Mouse (Mus musculus) embryonic facial prominence, embryonic 13.5 days (tissue): ENCODE results near the gene Chek1. TPM values are rescaled to one million over a fixed set of nuclear protein-coding genes. Genes with fewer than 3 reads are reported as not detected.
A peak's percentile ranks its signal among the peaks of the same experiment; 100 is the strongest.

ENCODE experiments used
- ATAC-seq: fragments of 200-750 bp; cut with Nextera tagmentation; 2 replicates; pipeline ENCODE4 v1.8.0; 2017; ENCODE audit warnings: low read depth; ENCODE audit not compliant: insufficient number of reproducible peaks, insufficient read depth, low FRiP score, low TSS enrichment
- H3K27ac ChIP-seq: fragments of 300-500 bp; sonication (generic); 2 replicates; pipeline ENCODE4 v1.5.1; 2015; ENCODE audit warnings: moderate library complexity, mild to moderate bottlenecking, inconsistent platforms
- H3K27me3 ChIP-seq: fragments of 300-500 bp; sonication (generic); 2 replicates; pipeline ENCODE4 v1.6.1; 2015; ENCODE audit warnings: mild to moderate bottlenecking, inconsistent platforms
- H3K36me3 ChIP-seq: fragments of 300-500 bp; sonication (generic); 2 replicates; pipeline ENCODE4 v1.6.1; 2015; ENCODE audit warnings: mild to moderate bottlenecking, inconsistent platforms
- H3K4me1 ChIP-seq: fragments of 300-500 bp; sonication (generic); 2 replicates; pipeline ENCODE4 v1.6.1; 2015; ENCODE audit warnings: inconsistent platforms
- H3K4me2 ChIP-seq: fragments of 300-500 bp; sonication (generic); 2 replicates; pipeline ENCODE4 v1.6.1; 2015; ENCODE audit warnings: moderate library complexity, mild to moderate bottlenecking, inconsistent platforms
- H3K4me3 ChIP-seq: fragments of 300-500 bp; sonication (generic); 2 replicates; pipeline ENCODE4 v1.5.1; 2015; ENCODE audit warnings: mild to moderate bottlenecking, inconsistent platforms
- H3K9ac ChIP-seq: fragments of 300-500 bp; sonication (generic); 2 replicates; pipeline ENCODE4 v1.6.1; 2015; ENCODE audit warnings: mild to moderate bottlenecking, inconsistent platforms
- H3K9me3 ChIP-seq: fragments of 300-500 bp; sonication (generic); 2 replicates; pipeline ENCODE4 v1.6.1; 2016; ENCODE audit warnings: inconsistent platforms
- WGBS: fragments of 180-500 bp; shearing (Covaris S2); methylation state at CpG from one replicate; pipeline ENCODE4 v1.1.7; 2015; ENCODE audit warnings: mixed read lengths; 5-methylcytosine and 5-hydroxymethylcytosine counted together
- polyA plus RNA-seq: library from polyadenylated mRNA; unstranded; fragments of >200 nt; fragmentation: Nextera tagmentation; extraction: Ambion mirVana; gene quantifications from 2 replicates; pipeline ENCODE4 v1.2.1, GENCODE M21; 2015

The Chek1 gene
- 36.4 and 47.9 TPM in 2 replicates for polyA plus RNA-seq

DNA sequence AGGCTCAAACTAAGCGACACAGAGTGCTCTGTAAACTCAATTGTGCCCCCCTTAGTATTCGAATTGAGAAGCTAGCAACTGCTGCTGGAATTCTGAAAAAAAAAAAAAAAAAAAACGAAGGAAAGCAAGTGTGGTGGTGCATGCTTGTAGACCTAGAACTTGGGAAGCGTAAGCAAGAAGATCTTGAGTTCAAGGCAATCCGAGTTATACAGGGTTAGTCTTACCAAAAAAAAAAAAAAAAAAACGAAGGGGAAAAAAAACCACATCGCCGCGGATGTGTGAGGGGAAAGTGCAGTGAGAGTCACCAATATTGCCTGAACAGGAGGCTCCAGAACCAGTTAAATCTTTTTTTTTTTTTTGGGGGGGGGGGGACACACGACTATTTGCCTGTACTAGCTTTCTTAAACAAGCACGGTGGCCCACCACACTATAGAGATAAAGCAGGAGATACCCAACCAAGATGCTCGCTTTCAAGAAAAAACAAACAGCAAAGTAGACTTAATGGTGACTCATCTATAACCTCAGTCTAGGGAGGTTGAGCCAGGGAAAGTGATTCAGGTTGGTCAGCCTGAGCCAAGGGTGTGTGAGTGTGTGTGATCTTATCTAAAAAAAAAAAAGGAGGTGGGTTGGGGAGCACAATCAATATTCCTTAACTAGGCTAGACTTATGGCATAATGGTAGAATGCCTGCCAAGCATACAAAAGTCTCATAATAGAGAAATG, at the start of gene Chek1:
Gene Chek1, minus strand, starts transcription at position 32 of the 722 bp plus-strand sequence.
- 8% methylated on average over 12 of the region's 12 CpGs for WGBS
- Histone ChIP-seq H3K36me3 (peaks cover 16% of the 10 kb centered on the region), H3K4me3 (peak within 1 kb of the TSS; percentile 71)

DNA sequence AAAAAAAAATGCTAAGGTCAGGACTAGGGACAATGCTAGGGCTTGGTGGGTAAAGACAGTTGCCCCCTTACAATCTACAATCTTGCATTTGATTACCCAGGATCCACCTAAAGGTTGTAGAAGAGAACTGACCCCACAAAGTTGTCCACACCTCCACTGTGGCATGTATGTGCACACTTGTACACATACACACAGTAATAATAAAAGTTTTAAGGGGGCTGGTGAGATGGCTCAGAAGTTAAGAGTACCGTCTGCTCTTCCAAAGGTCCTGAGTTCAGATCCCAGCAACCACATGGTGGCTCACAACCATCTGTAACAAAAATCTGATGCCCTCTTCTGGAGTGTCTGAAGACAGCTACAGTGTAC, 42.2 kb upstream of the Chek1 start:
- WGBS = 84% methylated on average over 1 of the region's 1 CpGs
- Histone ChIP-seq H3K27ac (no peak overlapping the region), H3K9ac (no peak overlapping the region; the same call in 1 of the 2 replicates), H3K4me2 (peak overlapping the region; percentile 74), H3K27me3 (no peaks in the 10 kb centered on the region), H3K4me1 (peaks cover 18% of the 10 kb centered on the region), H3K4me3 (peak overlapping the region; percentile 99), H3K36me3 (no peaks in the 10 kb centered on the region; the same call in 1 of the 2 replicates), H3K9me3 (no peaks in the 10 kb centered on the region)
- ATAC-seq = no peak

More for the DNA sequence above, at the start of gene Chek1:
- peaks cover 12% of the 10 kb centered on the region for H3K4me1 ChIP-seq
- H3K9me3 ChIP-seq = no peaks in the 10 kb centered on the region
- H3K4me2 ChIP-seq = peak within 1 kb of the TSS; percentile 94
- H3K27me3 ChIP-seq = no peaks in the 10 kb centered on the region
- peak; percentile 2; the same call in 1 of the 2 replicates for ATAC-seq
- peak within 1 kb of the TSS; percentile 94 for H3K27ac ChIP-seq
- H3K9ac ChIP-seq = peak within 1 kb of the TSS; percentile 82

DNA sequence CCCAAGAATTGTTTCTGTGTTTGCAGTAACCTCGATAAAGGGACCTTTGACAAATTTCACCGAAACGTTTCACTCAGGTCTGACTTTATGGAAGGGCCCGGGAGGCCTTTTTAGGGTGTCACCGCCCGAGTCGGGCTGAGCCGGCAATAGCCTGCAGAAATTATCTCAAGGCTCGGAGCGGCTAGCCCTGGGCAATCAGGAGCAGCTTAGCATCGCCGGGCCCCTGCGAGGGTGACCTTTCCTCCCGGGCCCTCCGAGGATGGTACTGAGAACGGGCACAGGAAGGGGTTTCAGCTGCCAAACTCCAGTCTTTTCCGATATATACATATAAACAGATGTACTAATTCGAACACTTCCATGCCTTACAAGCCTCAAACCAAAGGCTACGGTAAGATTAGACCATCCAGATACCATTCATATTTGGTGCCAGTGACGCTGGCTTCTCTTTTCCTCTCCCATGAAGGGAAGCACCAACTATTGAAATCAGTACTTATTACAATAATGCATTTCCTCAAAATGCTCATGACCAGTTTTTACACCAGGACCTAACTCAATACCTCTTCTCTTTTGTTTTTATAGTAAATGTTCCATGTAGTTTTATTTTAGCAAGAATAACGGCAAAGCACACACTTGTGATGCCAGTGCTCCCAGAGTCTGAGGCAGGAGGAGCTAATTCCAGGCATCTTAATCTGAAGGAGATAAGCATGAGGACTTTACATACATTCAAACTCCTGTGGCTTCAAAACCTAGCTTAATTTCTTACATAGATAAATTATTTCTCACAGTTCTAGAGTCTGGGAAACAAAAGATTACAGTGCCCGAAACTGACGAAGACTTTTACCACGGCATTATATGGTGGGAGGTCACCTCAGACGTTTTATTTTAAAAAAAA, 41.5 kb upstream of the Chek1 start:
- peaks cover 18% of the 10 kb centered on the region for H3K4me1 ChIP-seq
- H3K4me3 ChIP-seq = peak overlapping the region; percentile 99
- H3K9ac ChIP-seq = peak overlapping the region; percentile 93
- H3K36me3 ChIP-seq = peaks cover 4% of the 10 kb centered on the region
- no peaks in the 10 kb centered on the region for H3K27me3 ChIP-seq
- peak overlapping the region; percentile 95 for H3K27ac ChIP-seq
- WGBS = 14% methylated on average over 25 of the region's 25 CpGs
- H3K9me3 ChIP-seq = no peaks in the 10 kb centered on the region
- no peak for ATAC-seq
- peak overlapping the region; percentile 74 for H3K4me2 ChIP-seq

DNA sequence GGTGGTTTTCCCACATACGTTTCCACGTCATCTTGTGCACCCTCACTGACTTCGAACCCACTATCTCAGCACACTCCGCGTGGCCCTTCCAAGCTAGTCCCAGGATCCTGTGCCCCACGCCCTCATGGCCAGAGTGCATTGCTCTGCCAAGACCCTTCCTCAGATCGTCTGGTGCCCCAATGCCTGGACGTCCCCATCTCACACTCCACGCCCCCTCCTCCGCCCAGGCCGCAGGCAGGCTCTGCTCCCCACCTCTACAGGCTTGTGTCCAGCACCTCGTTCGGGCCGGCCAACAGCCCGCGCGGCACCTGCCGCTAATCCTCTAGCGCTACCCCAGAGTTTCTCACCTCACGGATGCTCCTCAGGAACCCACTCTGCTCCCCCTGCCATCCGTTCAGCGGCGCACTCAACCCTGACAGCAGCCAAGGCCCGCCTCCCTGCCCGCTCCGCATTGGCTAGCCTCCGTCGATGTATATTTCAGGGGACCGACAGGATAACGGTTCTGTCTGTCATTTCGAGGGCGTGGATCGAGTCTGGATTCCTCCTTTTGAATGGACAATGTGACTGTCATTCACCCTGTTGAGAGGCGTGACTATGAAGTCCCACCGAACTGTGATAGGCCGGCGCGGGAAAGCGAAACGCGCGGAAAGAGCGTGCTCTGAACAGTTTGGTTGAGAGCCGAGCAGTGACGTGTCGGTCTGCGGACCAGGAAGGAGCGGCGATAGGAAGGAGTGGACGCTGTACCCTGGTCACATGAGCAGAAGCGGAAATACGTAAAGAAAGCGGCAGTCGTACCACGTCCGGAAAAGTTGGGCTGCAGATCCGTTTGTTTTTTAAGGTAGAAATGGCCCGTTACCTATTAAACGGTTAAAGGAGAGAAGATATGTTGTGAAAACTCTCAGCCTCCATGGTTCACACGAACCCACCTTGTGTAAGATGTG, 40.6 kb upstream of the Chek1 start, which contains the start of gene Stt3a:
Gene Stt3a, minus strand, starts transcription at position 477 of the 941 bp plus-strand sequence.
- peak within 1 kb of the TSS; percentile 95 for H3K27ac ChIP-seq
- H3K9ac ChIP-seq = peak within 1 kb of the TSS; percentile 93
- H3K36me3 ChIP-seq = peaks cover 11% of the 10 kb centered on the region
- peaks cover 18% of the 10 kb centered on the region for H3K4me1 ChIP-seq
- H3K27me3 ChIP-seq = no peaks in the 10 kb centered on the region
- peak; percentile 100 for ATAC-seq
- under 1% methylated on average over 60 of the region's 60 CpGs for WGBS
- H3K4me3 ChIP-seq = peak within 1 kb of the TSS; percentile 99
- no peaks in the 10 kb centered on the region for H3K9me3 ChIP-seq
- H3K4me2 ChIP-seq = peak within 1 kb of the TSS; percentile 76

DNA sequence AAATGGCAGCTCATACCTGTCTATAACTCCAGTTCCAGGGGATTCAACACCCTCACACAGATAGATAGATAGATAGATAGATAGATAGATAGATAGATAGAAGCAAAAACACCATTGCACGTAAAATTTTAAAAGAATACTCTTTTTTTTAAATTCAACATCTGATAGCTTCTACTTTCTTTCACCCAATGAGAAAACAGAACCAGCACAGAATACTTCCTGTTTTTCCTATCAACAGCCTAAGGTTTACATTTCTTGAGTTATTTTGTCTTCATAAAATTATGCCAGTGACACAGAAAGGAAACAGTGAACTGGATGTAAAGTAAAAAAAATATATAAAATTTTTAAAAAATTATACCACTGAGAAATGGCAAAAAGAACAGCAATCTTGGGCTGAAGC, 37.5 kb upstream of the Chek1 start:
- Histone ChIP-seq H3K4me2 (no peak overlapping the region), H3K36me3 (peaks cover 33% of the 10 kb centered on the region), H3K9ac (no peak overlapping the region), H3K27ac (no peak overlapping the region), H3K27me3 (no peaks in the 10 kb centered on the region), H3K4me1 (peaks cover 18% of the 10 kb centered on the region), H3K4me3 (no peak overlapping the region), H3K9me3 (no peaks in the 10 kb centered on the region)
- WGBS = 96% methylated on average over 1 of the region's 1 CpGs
- no peak for ATAC-seq

DNA sequence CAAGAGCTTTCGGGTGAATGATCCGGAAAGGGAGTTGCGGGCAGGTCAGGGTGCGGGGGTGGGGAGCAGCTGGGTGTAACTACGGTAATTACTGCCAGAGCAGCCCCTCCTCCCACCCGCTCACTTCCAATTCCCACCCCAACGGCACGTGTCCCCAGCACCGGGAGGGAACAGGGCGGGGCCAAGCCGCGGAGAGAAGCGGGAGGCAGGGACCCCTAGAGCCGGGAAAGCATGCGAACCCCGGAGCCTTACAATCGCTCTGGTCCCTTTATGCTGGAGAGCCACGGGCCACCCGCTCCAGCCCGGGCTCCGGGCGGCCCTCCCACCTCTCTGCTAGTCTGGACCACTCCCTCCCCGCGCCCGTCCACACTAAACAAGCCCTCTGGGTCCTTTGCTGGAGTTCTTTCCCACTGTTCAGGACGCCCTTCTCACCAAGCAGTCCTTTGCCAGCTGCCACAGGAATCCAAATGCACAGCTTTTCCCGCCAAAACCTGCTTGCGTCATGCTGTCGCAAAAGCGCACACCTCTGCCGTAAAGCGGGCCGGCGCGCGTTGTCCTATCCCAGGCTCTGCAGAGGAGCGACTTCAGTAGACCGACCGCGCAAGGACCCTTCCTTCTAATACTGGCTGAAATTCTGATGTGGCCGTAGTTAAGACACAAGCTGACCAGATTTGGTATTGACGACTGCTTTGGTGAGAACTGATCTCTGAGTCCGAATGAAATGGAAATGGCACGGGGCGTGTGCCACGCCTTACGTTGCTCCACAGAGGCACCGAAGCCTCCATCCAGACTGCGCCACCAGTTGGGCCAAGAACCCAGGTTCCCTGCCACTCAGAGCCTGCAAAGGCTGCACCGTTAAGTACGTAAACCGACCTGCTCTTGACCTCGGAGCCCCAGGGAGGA, 483 bp downstream of the Chek1 start:
- H3K27ac ChIP-seq = peak overlapping the region; percentile 94
- H3K4me3 ChIP-seq = peak overlapping the region; percentile 71
- peak; percentile 92 for ATAC-seq
- H3K4me2 ChIP-seq = peak overlapping the region; percentile 94
- H3K27me3 ChIP-seq = no peaks in the 10 kb centered on the region
- H3K4me1 ChIP-seq = peaks cover 12% of the 10 kb centered on the region
- peaks cover 22% of the 10 kb centered on the region for H3K36me3 ChIP-seq
- under 1% methylated on average over 53 of the region's 53 CpGs for WGBS
- no peaks in the 10 kb centered on the region for H3K9me3 ChIP-seq
- H3K9ac ChIP-seq = peak overlapping the region; percentile 82

DNA sequence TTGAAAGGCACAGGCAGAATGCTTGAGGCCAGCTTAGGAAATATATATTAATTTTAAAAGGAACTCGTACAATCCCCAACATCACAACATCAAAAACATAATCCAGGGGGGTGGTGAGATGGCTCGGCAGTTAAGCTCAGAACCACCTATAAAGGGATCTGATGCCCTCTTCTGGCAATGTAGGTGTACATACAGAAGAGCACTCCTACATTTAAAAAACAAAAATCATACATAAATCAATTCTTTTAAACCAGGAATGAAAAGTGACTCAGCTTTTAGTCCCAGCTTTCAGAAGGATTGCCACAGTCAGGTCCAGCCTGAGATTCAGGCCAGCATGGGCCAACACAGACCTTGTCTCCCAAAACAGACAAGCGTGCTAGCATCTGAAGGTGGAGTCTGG, 10.2 kb downstream of the Chek1 start:
- Histone ChIP-seq H3K27ac (no peak overlapping the region), H3K9ac (no peak overlapping the region), H3K4me2 (no peak overlapping the region), H3K27me3 (no peaks in the 10 kb centered on the region), H3K4me3 (no peak overlapping the region), H3K36me3 (peaks cover 39% of the 10 kb centered on the region), H3K4me1 (no peaks in the 10 kb centered on the region), H3K9me3 (no peaks in the 10 kb centered on the region)
- WGBS = 70% methylated on average over 3 of the region's 3 CpGs
- no peak for ATAC-seq

DNA sequence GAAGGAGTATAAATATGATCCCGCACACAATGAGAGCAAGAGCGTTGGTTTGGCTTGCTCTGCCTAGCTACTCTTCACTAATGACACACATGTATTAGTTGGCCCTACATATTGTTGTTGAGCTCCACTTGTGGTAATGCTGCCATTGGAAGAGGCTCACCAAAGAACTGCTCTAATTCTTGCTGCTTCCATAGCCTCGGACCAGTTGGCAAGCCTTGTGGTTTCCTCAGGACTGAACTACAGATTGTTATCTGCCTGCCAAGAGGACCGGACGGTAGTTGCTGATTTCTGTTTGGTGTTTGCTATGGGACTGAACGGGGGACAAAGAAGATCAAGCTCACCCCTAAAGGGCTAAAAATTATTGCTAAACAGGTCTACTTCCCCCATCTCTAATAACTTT, 19.6 kb downstream of the Chek1 start:
- Histone ChIP-seq H3K9me3 (no peaks in the 10 kb centered on the region), H3K27ac (no peak overlapping the region), H3K36me3 (peaks cover 15% of the 10 kb centered on the region), H3K9ac (no peak overlapping the region), H3K27me3 (no peaks in the 10 kb centered on the region), H3K4me1 (no peaks in the 10 kb centered on the region), H3K4me3 (no peak overlapping the region), H3K4me2 (no peak overlapping the region)
- ATAC-seq = no peak
- WGBS = 87% methylated on average over 6 of the region's 6 CpGs

DNA sequence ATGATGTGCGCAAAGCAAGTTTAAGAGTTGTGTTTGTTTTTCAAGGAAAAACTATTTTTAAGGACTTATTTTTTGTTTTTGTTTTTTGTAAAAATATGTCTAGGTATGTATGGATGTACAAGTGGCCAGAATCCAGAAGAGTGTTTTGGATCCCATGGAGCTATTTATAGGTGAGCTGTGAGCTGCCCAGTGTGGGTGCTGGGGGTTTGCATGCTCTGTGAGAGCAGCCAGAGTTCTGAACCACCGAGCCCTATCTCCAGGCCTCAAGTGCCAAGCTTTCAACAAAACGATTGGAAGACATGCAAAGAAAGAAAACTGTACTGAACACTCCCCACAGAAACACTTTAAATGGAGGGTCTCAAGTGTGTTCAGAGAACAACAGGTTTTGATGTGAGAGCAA, 20.9 kb downstream of the Chek1 start:
- no peaks in the 10 kb centered on the region for H3K27me3 ChIP-seq
- ATAC-seq = no peak
- H3K4me2 ChIP-seq = no peak overlapping the region
- no peaks in the 10 kb centered on the region for H3K4me1 ChIP-seq
- no peak overlapping the region for H3K9ac ChIP-seq
- peaks cover 12% of the 10 kb centered on the region for H3K36me3 ChIP-seq
- WGBS = 81% methylated on average over 3 of the region's 3 CpGs
- no peaks in the 10 kb centered on the region for H3K9me3 ChIP-seq
- no peak overlapping the region for H3K27ac ChIP-seq
- no peak overlapping the region for H3K4me3 ChIP-seq

DNA sequence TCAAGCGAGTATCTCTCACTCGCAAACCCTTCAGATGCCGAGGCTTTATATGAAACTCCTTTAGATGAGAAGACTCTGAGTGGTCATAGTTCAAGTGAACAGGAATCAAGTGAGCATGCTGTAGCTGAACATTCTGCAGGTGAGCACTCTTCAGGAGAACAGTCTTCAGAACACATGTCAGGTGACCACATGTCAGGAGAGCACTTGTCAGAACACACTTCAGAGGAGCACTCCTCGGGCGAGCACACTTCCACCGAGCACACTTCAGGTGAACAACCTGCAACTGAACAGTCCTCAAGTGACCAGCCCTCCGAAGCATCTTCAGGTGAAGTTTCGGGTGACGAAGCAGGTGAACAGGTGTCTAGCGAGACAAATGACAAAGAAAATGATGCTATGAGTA, 32.6 kb downstream of the Chek1 start:
- ATAC-seq = no peak
- no peaks in the 10 kb centered on the region for H3K27me3 ChIP-seq
- no peak overlapping the region for H3K27ac ChIP-seq
- H3K4me2 ChIP-seq = no peak overlapping the region
- H3K9me3 ChIP-seq = no peaks in the 10 kb centered on the region
- H3K4me3 ChIP-seq = no peak overlapping the region
- H3K36me3 ChIP-seq = no peaks in the 10 kb centered on the region
- H3K4me1 ChIP-seq = no peaks in the 10 kb centered on the region
- WGBS = 92% methylated on average over 10 of the region's 10 CpGs
- no peak overlapping the region for H3K9ac ChIP-seq
